Mouse (Mus musculus) heart, adult 18-20 months (tissue): ENCODE data around the gene Coro2b. TPM values are rescaled to one million over a fixed set of nuclear protein-coding genes. Genes with fewer than 3 reads are reported as not detected.

Experiments
- DNase-seq, 2 experiments: peaks; one replicate each; pipeline ENCODE4 v3.0.0; 2021 to 2022; ENCODE audit warnings: mixed read lengths in 1 of 2
- total RNA-seq, 2 experiments: library from RNA; stranded (reverse); gene quantifications; 2 replicates each; pipeline ENCODE4 v1.2.3; 2021

Coro2b gene
- total RNA-seq, 2 experiments from 2014 or later: 13.3 to 13.8 TPM

DNA sequence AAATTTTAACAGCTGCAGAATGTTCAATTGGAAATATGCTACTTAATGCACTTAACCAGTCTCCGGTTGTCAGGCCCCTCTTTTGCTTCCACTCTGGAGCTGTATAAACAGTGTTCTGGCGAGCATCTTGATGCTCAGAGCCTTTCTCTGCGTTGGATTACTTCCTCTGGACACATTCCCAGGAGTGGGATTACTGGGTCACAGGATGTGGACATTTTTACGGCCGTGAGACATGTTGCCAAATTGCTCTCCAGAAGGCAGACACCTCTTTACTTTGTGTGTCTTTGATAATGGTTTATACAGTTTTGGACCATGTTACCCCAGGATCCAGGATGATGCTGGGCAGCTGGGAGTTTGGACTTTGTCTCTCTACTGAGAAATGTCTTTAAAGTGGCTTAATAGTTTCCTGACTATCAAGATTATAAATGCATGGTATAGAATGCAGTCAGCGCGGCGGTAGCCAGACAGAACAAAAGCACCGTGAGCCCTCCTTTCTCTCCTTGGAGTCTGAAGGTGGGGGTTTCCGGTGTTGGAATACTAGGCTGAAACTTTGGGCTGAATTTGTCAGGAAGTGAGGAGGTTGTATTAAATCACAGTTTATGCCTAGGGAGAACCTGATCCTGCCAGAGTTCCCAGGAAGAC is 23.2 kb downstream of the Coro2b start:
- peak; percentile 58 to 79 for DNase-seq

DNA sequence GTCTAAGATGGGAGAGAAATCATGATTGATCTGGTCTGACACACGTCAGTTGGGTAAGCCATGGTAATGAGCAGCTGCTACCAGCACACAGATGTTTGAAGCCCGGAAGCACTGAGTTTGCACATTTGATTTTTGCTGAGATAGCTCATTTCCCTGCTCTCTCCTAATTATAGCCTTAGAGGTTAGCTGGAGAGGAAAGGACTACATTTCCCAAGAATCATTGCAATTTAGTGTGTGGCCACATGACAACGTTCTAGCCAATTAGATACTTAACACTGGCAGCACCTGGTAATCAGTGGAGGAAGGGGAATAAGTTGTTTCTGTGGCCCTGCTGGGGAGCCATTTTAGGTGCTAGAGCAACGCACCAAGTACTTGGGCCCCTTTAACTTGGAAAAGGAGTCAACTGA is 26.3 kb downstream of the Coro2b start:
- DNase-seq: peak in 1 of 2 experiments; percentile 49

DNA sequence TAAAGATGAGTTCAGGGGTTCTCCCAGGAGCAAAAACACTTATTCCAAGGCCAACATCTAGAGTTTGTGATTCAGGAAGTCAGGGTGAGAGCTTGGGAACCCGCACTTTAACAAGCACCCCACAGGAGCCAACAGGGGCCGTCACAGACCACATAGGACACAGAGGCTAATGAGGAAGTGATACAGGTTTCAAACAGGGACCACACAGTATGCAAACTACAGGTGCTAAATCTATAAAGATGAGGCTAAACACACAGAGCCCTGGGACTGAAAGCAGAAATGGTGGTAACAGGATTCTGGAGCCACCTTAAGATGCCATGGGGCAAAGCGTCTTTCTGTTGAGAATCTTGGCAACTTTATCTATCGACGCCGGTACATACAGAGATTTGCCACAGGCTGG is 27.2 kb downstream of the Coro2b start:
- DNase-seq: no peak

DNA sequence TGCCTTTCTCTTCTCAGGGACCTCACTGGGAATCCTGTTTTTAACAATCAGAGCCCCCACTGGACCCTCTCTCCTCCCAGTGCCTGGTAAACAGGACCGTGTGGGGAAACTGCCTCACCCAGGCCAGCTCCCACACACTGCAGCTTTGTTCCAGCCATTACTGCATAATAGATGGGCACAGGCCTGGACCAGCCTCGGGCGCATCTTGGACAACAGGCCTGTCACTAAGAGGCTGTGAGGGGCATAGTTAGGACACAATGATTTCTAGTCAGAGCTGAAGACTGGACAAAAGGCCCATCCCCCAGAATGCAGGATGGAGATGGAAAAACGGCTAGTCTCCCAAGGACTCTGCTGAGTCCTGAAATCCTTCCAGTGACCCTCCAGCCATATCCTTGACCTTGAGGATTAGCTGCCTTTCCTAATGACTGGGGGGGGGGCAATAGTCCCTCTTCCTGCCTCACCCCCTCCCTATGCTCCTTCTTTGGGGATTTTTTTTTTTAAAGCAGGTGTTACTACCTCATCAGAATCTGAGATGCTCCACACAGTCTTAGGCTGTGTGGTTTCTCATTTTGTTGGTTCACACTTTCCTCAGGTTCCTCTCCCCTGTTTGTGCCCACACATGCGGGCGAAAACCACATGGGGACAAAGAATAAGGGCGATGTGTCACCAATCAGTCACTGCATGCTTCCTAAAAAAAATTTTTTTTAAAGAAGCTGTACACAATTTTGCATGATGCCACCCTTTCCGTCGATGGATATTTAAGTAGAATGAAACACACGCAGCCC is 27.9 kb downstream of the Coro2b start:
- DNase-seq: no peak

DNA sequence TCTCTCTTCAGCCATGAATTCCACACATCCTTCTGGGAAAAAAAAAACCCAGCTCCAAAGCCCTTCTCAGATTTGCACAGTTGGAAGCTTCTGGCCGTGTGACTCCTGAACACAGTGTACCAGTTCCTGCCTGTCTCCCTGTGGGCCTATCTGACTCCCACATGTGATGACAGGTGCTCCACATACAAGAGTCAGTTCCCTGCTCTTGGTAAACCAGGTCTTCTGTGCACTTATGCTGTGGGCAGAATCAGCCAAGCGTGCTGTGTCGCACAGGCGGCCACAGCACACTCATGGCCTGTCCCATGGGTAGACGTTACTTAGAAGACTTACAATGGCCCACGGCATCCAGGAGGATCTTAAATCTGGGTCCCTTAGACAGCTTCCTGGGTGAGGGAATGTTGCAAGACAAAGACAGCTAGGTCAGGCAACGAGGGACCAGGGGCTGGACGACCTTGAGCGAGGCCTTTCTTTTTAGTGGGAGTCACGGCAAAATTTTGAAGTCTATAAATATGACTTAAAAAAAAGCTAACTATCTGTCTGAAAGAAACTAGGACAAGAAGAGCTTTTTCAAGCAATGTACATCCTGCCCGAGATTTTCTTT is 30.3 kb downstream of the Coro2b start:
- DNase-seq: no peak

DNA sequence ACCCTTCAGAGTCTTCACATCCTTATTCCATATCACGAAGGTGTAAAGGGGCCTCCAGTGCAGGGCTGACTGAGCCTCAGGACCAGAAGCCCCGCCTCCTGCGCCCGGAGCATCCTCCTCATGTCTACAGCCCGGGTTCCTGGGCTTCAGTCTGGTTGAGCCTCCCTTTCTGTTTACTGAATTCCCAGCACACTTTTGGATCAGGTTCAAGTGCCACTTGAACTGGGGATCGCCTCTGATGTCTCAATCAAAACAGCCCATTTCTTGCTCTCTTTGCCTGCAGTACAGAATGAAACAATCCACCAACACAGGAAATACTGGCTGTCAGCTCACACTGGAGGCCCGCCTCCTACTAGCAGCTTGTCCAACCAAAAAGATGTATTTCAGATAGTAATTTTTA is 32.7 kb downstream of the Coro2b start:
- DNase-seq: no peak

DNA sequence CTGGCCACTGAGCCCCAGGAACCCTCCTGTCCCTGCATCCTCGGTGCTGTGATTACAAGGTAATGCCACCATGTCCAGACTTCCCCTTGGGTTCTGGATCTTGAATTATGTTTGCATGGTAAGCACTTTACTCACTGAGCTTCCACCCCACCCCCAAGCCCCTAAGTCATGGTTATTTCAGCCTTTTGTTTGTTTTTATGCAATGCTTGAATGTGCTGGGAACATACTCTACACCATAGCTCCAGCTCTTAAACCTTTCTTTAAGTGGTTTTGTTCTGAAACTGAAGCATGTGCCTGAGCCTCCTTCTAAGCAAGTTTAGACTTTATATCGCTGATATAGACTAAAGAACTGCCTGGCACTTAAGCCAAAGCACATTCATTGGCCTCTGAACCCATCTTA is 34.5 kb downstream of the Coro2b start:
- DNase-seq: no peak

DNA sequence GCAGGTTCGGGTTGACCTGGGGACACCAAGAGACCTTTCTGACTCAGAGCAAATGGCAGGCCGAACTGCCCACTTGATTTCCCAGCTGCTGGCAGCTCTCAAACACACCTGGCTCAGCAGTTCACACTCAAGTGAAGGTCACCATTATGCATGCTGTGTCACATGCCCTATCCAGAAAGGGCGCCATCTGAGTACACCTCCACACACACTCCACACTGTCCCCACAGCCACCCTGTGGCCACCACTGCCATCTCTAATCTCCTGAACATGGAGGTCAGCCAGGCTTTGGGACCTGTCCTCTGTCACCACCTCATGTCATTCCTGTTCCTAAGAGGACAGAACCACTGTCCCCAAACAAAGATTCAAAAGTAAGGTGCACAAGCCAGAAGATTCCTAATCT is 35.3 kb downstream of the Coro2b start:
- DNase-seq: peak; percentile 50 to 52

DNA sequence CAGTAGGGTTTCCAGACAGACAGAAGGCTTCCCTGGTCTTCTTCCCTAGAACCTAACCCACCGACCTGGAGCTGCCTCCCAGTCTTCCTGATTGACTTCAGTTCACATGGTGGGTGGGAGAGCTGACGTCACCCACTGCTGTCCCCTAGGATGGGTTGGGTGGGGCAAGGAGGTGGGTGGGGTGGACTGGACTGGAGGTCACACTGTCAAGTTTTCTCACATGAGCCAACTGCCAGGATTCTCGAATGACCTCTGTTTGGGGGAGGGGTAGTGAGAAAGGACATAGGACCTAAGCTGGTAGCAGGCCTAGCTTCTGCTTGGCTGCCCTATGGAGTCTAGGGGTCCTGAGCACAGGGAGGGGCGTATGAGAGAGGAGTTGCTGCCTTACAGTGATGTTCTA is 36.8 kb downstream of the Coro2b start:
- no peak for DNase-seq

DNA sequence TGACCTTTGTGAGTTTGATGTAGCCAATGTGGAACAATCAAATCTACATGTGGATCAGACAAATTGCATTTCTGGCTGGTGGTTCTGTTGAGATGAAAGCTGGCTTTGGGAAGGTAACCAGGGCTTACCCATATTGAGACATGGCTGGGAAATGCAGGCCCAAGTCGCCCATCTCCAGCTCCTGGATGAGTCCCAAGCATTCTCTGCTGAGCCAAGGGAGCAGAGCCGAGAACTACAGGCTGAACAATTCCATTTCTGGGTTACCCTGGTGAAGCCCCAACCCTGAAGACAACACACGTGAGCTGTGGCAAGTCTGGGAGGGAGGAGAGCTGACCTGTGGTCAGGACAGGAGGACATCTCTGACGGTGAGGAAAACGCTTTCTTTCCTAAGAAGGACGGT is 37.9 kb downstream of the Coro2b start:
- DNase-seq: peak in 1 of 2 experiments; percentile 34

DNA sequence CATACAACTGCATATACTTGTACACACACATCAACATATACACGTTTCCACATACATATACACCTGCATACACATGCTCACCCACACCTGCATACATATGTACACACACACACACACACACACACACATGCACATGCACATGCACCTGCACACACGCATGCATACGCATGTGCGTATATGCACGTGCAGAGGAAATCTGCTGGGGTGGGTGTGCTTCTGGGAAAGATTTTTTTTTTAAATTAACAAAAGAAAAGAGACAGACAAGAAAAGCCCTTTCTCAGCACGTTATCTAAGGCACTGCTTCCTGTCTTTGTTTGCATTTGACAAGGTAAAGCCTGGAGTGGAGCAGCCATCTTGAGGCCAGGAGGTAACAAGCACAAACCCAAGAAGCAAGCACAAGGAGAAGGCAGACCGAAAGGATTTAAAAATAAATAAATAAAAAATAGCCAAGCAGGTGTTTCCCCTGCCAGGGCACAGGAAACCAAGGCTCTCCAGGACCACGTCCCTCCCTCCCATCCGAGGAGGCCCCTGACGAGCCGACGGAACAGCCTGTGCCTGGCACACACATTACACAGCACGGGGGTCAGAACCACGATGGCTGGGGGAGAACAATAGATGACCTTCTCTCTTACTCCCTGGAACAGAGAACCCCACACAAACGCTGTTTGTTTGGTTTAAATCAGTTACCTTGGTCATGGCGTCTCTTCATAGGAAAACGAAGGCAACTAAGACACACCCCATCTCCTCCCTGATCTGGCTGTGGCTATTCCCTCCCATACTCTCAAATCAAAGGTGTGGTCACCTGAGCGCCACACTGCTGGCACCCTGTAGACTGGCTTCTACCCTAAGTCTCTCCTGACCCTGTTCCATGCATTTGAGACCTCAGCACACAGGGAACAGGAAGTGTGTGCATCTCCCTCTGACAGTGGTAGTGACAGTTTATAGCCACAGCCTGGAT is 39.4 kb downstream of the Coro2b start:
- peak in 1 of 2 experiments; percentile 34 for DNase-seq

DNA sequence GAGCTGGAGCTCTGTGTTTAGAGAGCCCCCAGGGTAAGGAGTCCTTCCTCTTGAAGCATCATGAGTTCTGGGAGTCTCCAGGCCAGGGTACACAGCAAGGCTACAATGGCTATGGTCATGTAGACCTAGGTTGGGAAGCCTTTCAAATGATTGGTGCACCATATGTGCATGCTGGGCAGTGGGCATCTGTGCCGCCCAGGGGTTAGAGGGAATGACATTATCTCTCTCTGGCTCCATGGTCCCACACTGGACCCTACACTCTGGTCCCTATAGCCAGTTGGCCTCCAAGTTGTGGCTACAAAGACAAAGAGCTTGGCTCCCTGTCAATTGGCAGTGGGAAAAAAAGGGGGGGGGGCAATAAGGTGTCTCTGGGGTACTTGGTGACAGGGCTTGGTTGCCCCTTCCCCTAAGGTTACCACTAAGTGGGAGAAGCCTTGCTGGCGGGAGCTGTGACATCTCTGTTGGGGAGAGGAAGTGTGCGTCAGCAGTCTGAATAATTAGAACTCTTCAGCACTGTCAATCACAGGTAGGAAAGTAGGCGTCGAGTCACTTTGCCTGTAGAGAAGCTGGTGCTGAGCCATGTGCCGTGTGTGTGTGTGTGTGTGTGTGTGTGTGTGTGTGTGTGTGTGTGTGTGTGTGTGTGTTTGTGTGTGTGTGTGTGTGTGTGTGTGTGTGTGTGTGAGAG is 44.4 kb downstream of the Coro2b start:
- no peak for DNase-seq

DNA sequence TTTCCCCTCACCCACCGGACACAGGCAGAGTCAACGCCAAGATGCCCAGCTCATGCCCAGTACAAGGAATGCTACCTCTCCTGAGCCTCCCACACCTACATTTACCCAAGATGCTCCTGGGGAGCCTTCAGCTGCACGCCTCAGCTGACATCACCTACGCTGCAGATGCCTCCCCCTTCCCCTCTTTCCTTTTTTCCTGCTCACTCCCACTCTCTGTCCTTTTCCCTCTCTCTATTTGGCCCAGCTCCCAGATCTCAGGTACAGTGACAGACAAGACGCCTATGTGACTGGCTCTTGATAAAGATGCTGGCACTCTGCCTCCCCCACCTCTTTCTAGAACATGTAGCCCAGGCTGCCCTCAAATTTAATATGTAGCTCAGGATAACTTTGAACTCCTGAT is 45.2 kb downstream of the Coro2b start:
- DNase-seq: no peak

DNA sequence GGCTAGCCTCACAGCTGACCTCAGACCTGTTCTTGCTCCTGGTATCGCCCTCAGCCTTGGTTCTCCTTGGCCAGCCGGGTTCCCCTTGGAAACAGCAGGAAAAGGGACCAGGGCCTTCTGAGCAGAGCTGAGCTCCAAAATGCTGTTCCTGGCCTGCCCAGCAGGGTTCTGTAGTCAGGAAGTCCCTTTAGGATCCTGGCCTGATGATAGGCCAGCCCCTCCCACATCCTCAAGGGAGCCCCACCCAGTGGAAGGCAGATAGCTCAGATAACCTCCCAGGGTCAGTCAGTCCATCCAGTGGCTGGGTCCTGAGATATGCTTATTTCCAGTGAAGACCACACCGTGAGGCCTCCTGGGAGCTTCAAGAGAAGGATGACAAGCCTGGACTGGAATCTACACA is 45.7 kb downstream of the Coro2b start:
- DNase-seq: peak; percentile 66 to 78

DNA sequence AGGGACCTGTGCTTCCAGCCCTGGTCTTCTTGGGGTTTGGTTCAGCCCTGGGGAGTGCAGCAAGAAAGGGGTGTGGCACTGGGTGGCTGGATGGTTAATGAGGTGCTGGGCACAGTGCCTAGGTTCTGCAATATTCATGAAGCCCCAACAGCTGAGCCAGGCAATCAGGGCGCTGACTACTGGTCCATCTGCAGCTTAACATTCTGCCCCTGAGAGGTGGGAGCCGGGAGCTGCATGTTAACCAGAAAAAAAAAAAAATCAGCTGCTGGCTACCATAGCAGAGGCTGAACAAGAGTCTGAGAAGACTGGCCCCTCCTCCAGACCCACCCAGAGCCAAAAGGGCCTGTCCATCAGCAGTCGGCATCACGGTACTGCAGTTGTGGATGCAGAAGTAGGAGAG is 52.7 kb downstream of the Coro2b start:
- no peak for DNase-seq

DNA sequence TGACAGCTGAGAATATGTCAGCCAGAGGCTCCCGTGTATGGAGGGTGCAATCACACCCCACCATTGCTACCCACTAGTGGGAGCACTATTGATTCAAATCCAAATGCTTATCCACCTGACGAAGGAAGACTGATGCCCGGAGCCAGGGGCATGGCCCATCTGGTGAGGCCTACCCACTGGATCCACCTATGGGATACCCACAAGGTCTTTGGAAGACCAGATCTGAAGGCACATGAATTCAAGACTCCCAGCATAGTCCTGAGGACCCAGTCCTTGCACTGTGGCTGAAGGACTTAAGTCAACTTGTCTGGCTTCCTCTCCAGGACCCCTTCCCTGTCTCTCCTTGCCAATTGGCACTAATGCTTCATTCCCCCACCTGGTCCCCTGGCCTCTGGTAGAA is 54.1 kb downstream of the Coro2b start:
- DNase-seq: no peak

DNA sequence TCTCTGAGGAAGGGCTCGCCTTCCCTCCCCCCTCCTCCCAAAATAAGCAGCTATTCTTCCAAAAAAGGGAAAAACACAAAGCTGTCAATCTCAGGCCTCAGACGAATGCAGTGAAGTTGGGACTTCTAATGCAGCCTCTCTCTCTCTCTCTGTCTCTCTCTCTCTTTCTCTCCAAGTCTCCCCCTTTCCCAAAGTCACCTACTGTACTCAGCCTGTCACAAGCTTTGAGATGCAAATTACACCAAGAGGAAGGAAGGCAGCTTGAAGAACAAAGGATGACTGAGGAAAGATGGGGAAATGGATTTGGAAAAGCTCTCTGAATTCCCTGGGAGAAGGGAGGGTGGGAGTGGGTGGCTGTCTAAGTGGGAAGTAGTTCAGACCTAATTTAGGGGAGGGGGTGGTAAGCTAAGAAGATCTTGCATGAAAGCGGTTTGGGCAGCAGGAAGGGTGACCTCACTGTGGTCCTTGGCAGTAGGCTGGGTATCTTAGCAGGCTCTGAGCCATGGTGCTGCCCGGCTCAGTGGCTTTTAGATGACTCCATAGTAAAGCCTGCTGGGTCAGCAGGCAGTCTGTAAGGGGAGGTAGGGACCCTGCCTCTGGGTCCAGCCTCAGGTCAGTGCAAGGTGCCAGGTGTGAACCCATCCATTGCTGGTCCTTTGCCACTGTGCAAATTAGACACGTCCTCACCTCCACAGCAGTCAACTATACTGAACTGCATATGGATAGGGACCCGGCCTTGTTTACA is 55.8 kb downstream of the Coro2b start:
- no peak for DNase-seq

DNA sequence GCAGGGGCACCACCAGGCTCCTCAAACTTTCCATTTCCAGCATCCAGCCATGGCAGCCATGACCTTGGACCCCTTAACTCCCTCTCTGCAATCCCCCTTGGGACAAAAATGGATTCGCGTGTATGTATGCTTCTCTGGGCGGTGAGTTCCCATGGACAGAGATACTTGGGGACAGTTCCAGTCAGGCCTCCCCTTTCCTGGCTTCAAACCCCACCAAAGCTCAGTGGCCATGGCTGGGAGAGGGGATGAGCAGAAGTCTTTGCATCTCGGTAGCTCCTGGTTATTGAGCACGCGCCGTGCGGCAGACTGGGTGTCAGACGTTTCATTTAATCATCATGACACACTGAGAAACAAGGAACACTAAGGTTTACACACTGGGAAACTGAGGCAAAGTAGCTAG is 56.7 kb downstream of the Coro2b start:
- DNase-seq: no peak

DNA sequence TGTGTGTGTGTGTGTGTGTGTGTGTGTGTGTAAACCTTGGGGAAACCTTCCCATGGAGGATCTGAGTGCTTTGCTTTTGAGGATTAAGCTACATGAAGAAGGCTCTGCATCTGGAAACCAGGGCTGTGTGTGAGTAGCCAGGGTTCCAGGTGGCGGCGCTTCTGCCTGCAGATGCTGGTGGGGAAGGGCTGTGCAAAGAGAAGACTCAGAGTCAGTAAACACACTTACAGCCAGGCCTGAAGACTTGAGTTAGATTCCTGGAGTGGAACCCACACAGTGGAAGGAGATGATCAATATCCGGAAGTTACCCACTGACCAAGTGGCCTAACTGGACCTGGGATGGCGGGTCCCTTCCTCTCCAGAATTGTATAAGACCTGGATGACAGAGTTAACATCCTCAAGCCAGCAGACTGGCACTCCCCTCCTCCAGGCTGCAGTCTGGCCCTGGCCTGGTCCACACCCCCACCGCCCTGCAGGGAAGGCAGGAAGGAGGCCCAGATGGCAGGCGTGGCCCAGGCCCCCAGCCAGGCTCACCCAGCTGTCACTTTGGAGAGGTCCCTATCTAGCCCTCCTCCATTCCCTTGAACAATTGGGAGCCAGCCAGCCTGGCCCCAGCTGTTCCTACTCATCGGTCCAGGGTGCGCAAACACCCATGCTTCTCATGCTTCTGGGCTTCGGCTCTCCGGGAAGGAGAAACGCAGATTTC is 59.9 kb downstream of the Coro2b start:
- peak; percentile 93 for DNase-seq

DNA sequence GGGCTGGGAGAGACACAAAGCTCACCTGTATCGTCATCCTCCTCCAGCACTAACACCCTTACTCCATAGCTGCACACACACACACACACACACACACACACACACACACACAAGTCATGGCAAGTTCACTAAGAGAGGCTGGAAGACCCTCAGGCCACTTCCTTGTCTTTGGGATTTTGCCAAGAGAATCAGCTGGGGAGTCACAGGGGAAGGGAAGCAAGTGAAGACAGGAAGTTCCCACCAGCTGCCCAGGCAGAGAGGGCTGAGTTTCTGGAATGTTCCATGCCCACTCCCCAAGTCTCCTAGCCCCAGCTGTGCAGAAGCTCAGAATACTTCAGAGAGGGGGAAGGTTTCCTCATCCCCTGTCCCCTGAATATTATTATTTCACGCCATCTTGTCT is 62.6 kb downstream of the Coro2b start:
- no peak for DNase-seq
